Mouse (Mus musculus) ovary, adult 18-20 months (tissue): ENCODE results near the gene Fbxw4.
"Not testable (repeated sequence)": the region's sequence is repeated elsewhere in the genome, so short reads cannot be mapped to it uniquely, and the experiment has no call there.

Experiments
- DNase-seq: peaks from one replicate; pipeline ENCODE4 v3.0.0; 2022; ENCODE audit warnings: low spot score, mixed read lengths

Gene Fbxw4

DNA sequence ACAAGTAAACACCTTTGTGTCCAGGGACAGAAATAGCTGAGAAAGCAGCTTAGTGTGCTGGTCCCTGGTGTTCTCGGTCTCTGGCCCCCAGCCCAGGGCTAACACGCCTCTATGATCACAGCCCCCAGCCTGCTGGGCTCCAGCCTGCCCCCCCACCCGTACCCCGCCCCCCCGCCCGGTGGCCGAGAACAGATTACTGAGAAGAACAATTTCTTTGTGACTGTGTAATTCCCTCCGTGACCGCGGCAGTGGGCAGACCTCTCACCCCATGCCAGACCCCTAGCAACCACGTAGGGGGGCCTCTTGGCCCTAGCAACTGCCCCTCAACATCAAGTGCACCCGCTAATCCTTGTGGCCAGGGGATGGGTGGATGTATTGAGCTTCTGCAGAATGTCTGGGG lies 79.9 kb downstream of the Fbxw4 start:
- no peak for DNase-seq

- DNase-seq = no peak
These were observed 80.7 kb downstream of the Fbxw4 start for GRCm38 (mm10) chr19:45579416-45579815.

DNA sequence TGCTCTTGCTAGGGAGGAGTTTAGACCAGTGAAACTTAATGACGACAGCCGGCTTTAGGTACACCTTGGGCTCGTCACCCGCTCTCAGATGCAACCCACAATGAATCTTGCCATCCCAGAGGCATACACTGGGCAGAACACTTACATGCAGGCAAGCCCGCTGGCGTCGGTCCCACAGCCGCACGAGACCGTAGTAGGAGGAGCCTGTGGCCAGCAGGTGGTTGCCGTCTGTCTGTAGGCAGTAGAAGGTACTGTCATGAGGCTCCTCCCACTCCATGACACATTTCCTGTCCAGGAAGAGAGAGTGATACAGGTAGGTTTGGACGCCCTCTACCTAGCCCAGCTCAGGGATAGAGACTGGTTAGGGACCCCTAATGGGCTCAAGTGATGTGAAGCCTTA lies 81.1 kb downstream of the Fbxw4 start:
- no peak for DNase-seq

DNA sequence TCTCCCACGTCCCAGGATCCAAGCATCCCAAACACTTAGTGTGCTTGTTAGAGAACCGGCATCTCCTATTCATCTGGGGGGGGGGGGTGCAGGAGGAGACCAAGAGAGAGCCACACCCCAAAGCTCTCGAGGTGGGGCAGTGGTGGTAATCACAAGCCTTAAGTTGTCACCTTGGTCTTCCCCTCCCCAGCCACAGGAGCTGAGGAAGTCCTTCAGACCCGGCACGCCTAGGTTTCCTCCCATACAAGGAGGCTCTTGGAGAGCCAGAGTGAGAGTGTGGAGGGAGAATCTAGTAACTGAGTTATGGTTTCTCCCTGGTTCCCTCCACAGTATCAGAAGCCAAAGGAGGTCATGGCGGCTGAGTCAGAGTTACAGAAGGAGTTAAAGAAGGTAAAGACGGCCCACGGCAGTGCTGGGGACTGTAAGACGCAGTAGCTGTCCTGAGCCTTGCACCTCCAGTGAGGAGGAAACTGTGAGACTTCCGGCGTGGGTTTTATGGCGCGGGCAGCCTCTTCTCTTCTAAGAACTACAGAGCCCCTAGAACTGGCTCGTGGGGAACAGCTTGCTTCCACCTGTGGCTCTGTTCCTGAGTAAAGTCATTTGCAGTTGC lies 82.9 kb downstream of the Fbxw4 start:
- DNase-seq = no peak

DNA sequence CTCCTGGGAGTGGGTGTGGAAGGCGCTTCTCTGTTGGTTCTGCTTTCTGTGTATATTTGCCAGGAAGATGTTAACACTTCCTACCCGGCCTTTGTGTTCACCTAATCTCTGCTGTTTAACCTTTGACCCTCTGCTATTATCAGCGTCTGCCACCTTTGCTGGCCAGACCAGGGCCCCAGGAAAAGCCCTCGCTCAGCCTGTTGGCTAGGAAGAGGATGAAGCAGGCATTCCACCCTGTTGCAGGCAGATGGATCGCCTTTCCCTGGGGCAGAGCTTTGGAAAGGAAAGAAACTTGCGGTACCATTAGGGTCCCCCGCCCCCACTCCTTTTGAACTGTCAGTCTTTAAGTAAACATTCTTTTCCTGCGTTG lies 84.5 kb downstream of the Fbxw4 start:
- no peak for DNase-seq

- no peak for DNase-seq
These were observed 85.0 kb downstream of the Fbxw4 start for GRCm38 (mm10) chr19:45574941-45575631.

- DNase-seq = no peak
These were observed 85.7 kb downstream of the Fbxw4 start for GRCm38 (mm10) chr19:45574339-45574898.

GRCm38 (mm10) chr19:45573861-45574267 lies 86.2 kb downstream of the Fbxw4 start:
- DNase-seq = peak; percentile 32

DNA sequence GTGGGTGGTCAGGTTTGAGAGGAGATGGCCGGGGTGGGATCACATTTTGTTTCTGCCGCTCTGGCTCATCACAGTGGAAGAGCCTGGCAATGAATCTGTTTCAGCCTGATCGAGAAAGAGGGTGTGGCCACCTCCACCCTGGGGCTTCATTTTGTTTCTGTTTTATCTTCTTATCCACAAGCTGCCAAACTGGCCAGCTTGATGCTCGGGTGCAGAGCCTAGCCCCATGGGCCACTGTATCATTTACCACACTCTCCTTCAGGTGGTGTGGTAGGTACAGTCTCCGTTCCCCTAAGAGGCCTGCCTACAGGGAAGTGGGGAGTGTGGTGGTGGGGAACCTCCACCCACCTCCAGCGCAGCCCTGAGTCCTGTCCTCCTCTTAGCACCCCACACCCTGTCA lies 87.1 kb downstream of the Fbxw4 start:
- no peak for DNase-seq

- DNase-seq = no peak
These were observed 92.7 kb downstream of the Fbxw4 start for GRCm38 (mm10) chr19:45567367-45567766.

GRCm38 (mm10) chr19:45565925-45566715 lies 94.0 kb downstream of the Fbxw4 start:
- DNase-seq = no peak

- DNase-seq = peak; percentile 67
These were observed 99.8 kb downstream of the Fbxw4 start, which contains the start of the genes Poll and Gm17018 for GRCm38 (mm10) chr19:45560153-45560890. Gene Poll (minus strand): TSS chr19:45560531. Gene Gm17018 (plus strand): TSS chr19:45560615.

DNA sequence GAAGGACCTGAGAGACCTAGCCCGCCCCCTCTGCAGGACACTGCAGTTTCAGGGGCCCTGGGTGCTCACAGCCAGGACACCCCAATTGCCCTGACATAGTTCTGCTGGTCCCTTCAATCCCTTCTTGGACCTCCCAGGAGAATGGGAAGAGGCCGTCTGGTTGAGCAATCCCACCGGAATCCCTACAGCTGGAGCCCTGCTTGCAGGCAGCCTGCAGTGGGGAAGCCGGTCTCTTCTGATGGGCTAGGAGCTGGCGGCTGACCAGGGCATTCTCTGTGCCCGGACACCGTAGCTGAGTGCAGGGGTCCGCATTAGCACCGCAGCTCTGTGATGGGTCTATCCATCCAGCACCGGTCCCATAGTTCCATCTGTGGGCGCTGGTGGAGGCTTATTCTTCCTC lies 106.0 kb downstream of the Fbxw4 start:
- DNase-seq = no peak

- DNase-seq = no peak
These were observed 107.9 kb downstream of the Fbxw4 start for GRCm38 (mm10) chr19:45552187-45552586.

DNA sequence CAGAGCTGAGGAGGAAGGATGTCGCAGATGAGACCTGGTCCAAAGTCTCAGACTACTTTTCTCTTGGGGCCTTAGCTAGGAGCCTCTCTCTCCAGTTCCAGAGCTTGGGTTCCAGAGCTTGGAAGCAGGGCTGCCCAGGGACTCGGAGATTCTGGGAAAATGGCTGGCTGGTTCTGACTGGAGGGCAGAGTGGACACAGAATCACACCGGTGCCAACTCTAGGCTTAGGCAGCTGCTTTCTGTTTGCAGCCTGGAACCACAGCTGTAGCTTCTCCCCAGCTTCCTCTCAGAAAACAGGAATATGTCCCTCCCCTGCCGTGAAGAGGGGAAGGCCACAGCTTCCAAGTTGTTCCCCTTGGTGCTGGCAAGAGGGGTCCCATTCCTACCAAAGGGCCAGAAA lies 110.2 kb downstream of the Fbxw4 start:
- DNase-seq = no peak

- DNase-seq = no peak
These were observed 110.8 kb downstream of the Fbxw4 start for GRCm38 (mm10) chr19:45549128-45549915.

- DNase-seq = not testable (repeated sequence)
These were observed 111.9 kb downstream of the Fbxw4 start for GRCm38 (mm10) chr19:45548196-45548595.

DNA sequence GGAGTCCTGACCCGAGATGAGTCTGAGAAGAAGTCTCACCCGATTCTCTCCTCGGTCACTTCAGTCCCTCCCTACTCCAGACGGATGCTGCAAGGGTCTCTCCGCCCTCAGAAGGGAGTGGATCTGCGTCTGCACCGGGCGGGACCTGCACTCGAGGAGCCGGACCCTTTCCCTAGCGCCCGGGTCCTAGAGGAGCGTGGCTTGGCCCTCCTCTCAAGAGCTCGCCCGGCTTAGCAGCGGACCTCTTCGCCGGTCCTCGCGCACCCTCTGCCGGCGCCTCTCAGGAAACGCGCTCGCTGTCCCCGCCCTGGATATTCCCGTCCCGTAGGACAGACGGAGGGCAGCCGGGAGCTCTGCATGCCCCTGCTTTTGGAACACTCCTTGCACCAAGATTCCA lies 115.2 kb downstream of the Fbxw4 start:
- peak; percentile 77 for DNase-seq

DNA sequence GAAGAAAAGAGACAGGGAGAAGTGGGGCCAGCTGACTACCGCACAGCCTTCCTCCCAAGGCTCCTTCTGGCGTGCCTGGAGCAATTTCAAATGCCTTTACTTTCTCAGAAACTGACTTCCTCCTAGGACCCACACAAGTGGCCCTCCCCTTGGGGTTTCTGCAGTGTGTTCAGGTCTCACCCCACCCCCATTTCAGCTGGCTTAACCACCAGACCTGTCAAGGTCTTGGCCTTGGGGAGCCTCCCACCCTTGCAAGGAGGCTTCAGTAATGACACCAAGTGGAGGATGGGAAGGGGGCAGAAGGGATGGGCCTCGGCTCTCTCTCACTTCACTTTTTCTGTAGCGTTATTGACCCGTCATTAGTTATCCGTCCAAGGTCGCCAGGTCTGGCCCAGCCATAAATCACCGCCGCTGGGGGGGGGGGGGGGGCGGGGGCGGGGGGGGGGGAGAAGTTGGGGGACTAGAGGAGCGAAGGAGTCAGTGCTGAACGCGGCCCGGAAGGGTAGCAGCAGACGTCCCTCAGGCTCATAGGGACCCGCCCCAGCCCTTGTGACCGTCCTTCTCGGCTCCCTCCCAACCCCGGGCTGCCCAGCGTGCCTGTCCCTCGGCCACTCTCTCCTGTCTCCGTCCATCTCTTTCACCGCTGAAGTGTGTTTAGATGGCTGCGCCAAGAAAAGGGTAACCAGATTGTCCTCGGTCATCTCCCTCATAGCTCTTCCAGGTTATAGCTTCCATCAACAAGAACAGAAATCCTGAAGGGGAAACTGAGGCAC lies 115.8 kb downstream of the Fbxw4 start:
- peak; percentile 79 for DNase-seq

GRCm38 (mm10) chr19:45542061-45542460 lies 118.1 kb downstream of the Fbxw4 start:
- DNase-seq = no peak
